Mouse (Mus musculus) v-Abl transformed pro-B cells (cell line): Measurements from ENCODE around the gene Bnc2.

ENCODE experiments used
- in situ Hi-C, 2 experiments: fragments of 400-800 bp; cut with MboI; formaldehyde crosslinking; loops; one replicate each; pipeline ENCODE4 v1.15.1; 2025; ENCODE audit not compliant: unreplicated experiment in 2 of 2

Gene Bnc2

DNA sequence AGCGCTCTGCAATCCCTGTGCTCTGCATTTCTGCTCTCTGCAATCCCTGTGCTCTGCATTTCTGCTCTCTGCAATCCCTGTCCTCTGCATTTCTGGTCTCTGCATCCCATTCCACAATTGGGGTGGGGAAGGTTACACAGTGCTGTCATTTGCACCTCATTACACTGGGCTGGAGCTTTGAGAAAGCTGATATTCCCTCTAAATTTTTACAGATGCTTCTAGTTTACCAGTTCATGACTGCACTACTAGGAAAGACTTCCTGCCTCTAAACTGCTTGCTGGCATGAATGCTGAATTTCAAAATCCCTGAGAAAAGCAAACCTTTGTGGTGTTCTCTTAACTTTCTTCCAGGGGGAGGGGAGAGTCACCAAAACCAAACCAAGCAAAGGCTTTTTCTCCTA lies 41.1 kb downstream of the Bnc2 start:
- in situ Hi-C loops, result no loop called here

DNA sequence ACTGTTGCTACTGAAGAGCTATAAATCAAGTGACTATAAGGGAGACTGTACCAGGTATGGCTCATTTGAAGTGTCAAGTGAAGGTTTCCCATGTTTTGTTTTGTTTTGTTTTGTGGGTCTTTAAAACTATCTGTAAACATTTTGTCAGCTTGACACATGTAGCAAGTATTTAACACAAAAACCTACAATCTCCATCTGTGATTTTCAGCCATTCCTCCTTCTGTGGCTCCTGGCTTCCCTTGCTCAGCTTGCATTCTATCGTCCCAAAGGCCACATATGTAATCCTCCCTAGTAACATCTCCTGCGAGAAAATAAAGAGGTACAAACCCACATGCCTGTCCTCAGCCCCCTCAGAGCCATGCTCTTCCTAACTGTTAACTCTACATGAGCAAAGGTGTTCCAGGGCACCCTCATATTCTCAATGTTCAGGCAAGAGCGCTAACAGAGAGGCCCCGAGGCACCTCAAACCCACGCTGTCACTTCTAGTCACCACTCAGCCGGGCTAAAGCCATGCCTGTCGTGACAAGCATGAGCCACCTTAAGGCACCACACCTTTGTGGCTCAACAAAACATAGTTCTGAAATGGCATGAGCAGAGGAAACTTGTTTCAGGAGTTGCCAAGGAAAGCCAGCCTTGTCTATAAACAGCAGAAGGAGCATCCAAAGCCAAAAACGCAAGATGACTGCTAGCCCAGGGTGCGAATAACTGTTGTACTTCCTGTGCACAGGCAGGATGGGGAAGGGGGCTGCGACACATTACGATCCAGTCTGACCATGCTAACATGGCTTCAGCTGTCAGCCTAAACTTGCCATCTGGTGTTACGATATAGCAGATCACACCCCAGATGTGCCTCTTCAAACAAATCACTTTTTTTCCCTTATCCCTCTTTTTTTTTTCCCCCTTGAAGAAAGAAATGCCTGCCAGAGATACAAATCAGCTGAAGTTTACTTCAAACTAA lies 42.0 kb downstream of the Bnc2 start:
- in situ Hi-C loops, result no loop called here

DNA sequence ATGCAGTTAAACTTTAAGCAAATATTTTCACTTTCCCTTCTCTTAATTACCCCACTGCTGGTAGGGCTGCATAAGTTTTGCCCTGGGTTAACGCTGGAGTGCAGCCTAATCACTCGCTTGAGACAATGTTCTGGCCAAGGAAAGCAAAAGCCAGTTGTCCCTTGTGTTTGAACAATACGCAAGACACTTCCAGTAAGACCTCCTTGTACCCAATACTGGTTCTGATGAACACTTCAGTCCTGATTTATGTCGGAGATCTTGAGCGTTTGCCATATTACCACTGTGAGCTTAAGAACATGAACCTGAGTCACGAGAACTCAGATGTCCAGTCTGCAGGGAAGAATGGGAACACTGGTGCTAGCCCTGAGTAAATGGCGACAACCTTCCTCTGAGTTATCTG lies 47.5 kb downstream of the Bnc2 start:
- in situ Hi-C loops, result no loop called here

DNA sequence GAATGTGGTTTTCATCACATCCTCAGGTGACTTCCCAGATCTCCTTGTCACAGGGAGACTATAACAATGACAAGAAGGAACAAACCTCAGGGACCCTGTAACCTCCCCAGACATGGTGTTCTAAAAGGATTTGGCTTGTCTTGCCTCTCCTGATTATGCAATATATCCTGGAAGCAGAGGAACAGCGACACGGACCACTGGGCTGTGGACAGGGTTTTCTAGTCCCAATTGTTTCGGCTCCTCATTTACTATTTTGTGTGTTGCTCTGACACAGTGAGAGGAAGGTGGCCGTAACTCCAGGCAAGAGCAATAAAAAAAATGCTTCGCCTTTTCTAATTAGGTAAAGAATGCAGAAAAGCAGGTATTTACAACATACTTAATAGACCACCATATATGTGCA lies 51.8 kb downstream of the Bnc2 start:
- in situ Hi-C loops, result no loop called here

- in situ Hi-C loops, result no loop called here
Observed at GRCm38 (mm10) chr4:84621785-84622184, 53.3 kb downstream of the Bnc2 start.

- in situ Hi-C loops, result no loop called here
Observed at GRCm38 (mm10) chr4:84609861-84610260, 65.2 kb downstream of the Bnc2 start.

- in situ Hi-C loops, result no loop called here
Observed at GRCm38 (mm10) chr4:84604461-84604860, 70.6 kb downstream of the Bnc2 start.

DNA sequence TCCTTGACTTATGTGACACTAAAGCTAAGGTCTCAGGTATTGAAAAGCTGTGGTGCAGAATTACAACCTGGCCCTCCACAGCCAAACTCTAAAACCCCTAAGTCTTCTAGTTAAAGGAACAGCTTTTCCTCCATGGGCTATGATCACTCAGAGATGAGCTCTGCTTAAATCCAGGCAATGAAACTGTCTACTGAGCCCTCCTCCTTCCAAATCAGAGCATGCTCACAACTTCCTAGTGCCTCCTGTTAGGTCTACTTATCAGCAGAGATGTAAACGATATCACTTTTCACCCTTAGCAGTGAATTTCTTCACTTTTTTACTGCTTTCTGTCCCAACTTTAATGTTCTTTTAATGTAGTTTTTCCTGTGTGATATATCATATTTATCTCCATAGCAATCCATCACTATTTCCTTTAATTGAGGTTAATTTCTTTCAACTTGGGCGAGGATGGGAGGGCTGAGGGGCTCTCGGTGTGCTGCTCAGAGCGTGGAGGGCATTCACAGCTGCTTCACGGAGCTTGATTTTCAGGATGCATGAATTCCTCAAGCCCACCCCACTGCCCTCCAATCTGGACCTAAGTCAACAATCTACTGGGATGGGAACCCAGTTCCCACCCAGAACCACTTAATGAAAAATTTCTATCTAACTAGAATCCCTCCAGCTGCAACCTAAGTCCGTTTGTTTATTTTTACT lies 94.7 kb downstream of the Bnc2 start:
- in situ Hi-C loops, result no loop called here

DNA sequence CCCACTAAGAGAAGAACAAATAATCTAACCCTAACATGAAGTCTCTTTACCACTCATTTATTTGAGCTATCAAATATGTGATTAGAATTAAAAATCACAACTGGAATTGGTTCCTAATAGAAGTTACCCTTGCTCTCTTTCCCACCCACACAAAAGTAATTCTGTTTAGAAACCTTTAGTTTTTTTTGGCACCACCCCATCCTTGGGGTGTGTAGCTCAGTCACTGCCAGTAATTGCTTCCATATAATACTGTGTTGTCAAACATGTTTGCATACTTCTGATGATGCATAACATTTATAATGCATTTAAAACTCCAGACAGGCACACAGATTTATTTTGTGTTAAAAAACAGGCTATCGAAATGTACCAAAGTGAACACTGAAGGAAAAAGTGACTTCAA lies 96.8 kb downstream of the Bnc2 start:
- in situ Hi-C loops, result no loop called here

- in situ Hi-C loops, result no loop called here
Observed at GRCm38 (mm10) chr4:84566123-84566522, 109.0 kb downstream of the Bnc2 start.

DNA sequence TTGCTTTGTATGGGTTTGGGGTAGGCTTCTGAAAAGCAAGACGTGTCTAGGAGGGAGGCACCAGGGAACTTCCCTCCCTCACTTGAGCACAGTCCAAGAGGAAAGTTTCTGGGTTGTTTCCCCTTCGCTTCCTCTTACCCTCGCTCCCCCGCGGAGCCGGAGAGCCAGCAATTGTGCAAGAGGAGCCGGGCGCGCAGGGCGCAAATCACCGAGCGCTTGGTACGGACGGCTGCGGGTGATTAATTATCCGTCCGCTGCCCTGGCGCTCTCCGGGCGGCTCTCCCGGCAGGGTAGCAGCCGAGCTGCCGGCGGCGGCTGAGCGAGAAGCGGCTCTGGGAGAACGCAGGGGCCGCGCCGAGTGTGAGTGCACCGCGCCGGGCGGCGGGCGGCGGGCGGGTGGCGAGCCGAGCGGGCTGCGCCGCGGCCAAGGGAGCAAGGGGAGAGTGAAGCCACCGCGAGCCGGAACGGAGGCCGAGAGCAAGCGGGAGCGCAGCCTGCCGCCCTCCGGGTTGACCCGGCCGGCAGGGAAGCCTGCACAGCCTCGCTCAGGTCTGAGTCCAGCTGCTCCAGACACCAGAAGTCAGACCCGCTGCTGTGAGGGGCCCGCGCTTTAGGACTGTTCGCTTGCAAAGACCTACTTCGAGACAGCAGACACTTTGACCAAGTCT lies 129.7 kb downstream of the Bnc2 start:
- in situ Hi-C loops, result no loop called here

- in situ Hi-C loops, result no loop called here
Observed at GRCm38 (mm10) chr4:84544646-84545045, 130.4 kb downstream of the Bnc2 start.

- in situ Hi-C loops, result no loop called here
Observed at GRCm38 (mm10) chr4:84540531-84540930, 134.5 kb downstream of the Bnc2 start.

DNA sequence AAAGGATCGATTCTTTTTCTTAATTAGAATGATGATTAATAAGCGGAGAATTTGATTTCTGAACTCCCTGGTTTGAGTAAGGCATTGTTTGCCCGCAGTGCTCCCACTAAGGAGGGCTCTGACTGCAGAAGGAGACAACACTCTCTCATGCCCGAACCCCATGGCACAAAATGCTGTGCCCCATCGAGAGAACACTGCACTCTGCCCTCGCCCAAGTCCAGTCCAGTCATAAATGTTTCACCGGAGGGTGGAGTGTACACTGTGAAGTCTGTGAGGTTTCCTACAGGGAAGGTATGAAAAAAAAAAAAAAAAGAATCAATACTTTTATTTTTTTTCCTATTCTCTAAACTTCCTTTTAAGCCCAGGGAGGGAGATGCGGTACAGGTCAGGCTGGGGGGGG lies 135.7 kb downstream of the Bnc2 start:
- in situ Hi-C loops, result no loop called here

DNA sequence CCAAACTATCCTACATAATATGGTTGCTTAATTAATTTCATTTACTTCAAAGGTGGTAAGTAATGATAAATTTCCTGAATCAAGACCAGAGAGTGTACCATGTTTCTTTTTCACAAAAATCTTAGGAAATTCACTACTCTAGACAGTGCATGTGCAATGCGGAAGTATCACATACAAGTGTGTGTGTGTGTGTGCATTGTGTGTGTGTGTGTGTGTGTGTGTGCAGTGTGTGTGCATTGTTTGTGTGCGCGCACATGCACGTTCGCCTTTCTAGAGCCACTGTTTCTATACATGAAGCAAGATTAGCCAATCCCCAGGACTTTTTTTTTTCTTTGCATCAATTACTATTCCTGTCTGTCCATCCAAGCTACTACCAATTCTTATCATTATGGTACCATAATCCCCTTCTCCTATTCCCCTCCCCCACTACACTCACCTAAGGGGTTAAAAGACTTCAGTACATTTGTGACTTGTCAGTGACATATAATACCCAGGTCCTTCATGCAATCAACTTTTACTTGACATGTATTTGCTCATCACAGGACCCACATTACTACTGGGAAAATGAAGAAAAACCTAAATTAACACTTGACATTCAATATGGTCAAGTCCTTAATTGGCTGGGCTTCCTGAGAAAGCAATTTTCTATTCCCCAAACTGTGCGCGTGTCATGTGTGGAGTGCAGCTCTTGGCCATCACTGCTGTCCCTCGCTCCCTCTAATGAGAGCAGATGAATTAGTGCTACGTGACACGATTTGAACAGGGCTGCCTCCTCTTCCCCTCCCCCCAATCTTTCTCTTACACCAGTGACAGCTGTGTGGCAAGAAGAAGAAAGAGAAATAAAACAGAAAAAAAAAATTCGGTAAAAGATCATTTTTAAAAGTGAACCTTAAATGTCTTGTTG lies 145.9 kb downstream of the Bnc2 start:
- in situ Hi-C loops, result no loop called here

- in situ Hi-C loops, result no loop called here
Observed at GRCm38 (mm10) chr4:84528358-84528757, 146.7 kb downstream of the Bnc2 start.

DNA sequence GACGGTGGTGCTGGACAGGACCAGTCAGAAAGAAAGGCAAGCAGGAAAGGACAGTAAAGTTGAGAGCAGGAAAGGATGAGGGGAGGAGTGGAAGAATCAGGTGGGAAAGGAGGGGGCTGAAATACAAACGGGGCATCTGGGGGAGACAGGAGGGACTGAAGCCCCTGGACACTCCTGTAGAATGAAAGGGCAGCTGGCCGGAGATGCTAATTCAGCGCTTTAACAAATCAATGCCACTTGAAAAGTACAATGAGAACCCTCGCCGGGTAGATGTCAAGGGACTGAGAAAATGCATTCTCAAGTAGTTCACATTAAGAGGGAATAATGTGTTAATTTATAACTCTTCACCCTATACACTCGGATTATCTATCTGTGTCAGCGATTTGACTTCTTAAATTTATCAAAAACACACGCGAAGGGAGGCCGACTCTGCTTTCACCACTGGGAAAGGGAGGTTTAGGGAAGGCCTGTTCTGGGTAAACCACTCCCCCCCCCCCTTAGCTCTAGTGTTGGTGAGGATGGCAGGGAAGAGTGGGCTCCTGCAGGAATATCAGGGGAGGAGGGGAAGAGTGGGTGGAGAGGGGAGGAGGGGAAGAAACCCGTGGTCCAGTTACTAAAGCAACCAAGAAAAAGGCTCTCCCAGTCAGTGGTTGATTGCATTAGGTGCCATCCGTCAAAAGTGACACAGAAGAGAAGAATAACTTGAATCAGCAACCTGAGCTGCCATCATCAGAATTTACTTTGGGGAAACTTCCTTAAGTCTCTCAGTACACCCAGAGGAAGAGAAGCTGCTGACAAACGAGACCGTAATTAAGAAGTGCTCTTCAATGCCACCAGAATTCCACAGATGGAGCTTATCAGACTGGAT lies 147.8 kb downstream of the Bnc2 start:
- in situ Hi-C loops, result no loop called here

DNA sequence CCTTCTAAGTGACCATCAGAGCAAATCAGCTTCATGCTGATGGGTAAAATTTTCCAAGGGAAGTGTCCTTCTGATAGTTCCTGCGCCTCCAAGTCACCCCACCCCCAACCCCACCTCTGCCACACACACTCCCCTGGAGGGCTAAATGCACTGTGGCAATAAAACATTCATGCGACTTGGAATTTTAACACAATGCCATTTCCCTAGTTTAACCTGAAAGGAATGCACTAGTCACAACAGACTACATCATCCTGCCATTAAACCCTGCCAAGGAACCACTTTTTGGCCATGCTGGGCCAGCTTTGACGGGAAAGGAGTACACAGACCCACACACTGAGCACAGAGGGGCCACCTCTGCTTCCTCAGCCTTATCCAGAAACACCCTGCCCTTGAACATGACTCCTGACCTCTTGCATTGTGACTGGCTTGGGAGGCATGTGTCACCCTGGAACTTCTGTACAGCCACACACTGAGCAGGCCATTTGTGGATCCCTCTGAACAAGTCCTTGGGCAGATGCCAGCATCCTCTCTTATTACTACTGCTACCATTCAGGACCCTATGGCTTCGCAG lies 151.3 kb downstream of the Bnc2 start:
- in situ Hi-C loops, result no loop called here

GRCm38 (mm10) chr4:84523211-84523610 lies 151.9 kb downstream of the Bnc2 start:
- in situ Hi-C loops, result no loop called here
